Mouse (Mus musculus) MEL (cell line): ENCODE measurements around the gene Fcgr3. TPM values are rescaled to one million over a fixed set of nuclear protein-coding genes. Genes with fewer than 3 reads are reported as not detected.

ENCODE experiments used
- DNase-seq: peaks from one replicate; pipeline ENCODE4 v3.0.0; 2011; ENCODE audit warnings: low read depth, low spot score
- H3K27ac ChIP-seq: 2 replicates; pipeline ENCODE4 v1.5.1; 2012; ENCODE audit warnings: low read depth, mild to moderate bottlenecking, control low read depth, low read length, moderate library complexity; ENCODE audit not compliant: control insufficient read depth
- H3K27me3 ChIP-seq, 2 experiments: fragments of 150-350 bp in 1 of 2; sonication (generic) in 1 of 2; 2 replicates each; pipeline ENCODE4 v1.6.1; 2012; ENCODE audit warnings: low read length in 2 of 2, mild to moderate bottlenecking in 2 of 2, improper control_type of control experiment in 1 of 2, moderate library complexity in 1 of 2; ENCODE audit not compliant: insufficient read depth in 2 of 2, control insufficient read depth in 1 of 2
- H3K36me3 ChIP-seq, 2 experiments: 2 replicates each; pipeline ENCODE4 v1.6.1; 2012 to 2014; ENCODE audit warnings: low read length in 2 of 2, improper control_type of control experiment in 1 of 2, inconsistent platforms in 1 of 2, mild to moderate bottlenecking in 1 of 2; ENCODE audit not compliant: insufficient read depth in 2 of 2, control insufficient read depth in 1 of 2
- H3K4me1 ChIP-seq, 2 experiments: fragments of 150-350 bp in 1 of 2; sonication (generic) in 1 of 2; 2 replicates each; pipeline ENCODE4 v1.6.1; 2012; ENCODE audit warnings: low read length in 2 of 2, improper control_type of control experiment in 1 of 2, mild to moderate bottlenecking in 1 of 2; ENCODE audit not compliant: insufficient read depth in 2 of 2, control insufficient read depth in 1 of 2
- H3K4me3 ChIP-seq, 2 experiments: fragments of 150-350 bp in 1 of 2; sonication (generic) in 1 of 2; 2 replicates each; pipeline ENCODE4 v1.5.1; 2012; ENCODE audit warnings: low read depth in 2 of 2, low read length in 2 of 2, mild to moderate bottlenecking in 2 of 2, moderate library complexity in 2 of 2, control low read depth in 1 of 2, improper control_type of control experiment in 1 of 2; ENCODE audit not compliant: control insufficient read depth in 1 of 2, insufficient read depth in 1 of 2
- H3K79me2 ChIP-seq: 2 replicates; pipeline ENCODE4 v1.6.1; 2012; ENCODE audit warnings: mild to moderate bottlenecking, low read length, moderate library complexity; ENCODE audit not compliant: control insufficient read depth, poor library complexity, insufficient read depth
- H3K9ac ChIP-seq: 2 replicates; pipeline ENCODE4 v1.6.1; 2012; ENCODE audit warnings: low read depth, mild to moderate bottlenecking, control low read depth, low read length, moderate library complexity; ENCODE audit not compliant: control insufficient read depth, poor library complexity, severe bottlenecking
- H3K9me3 ChIP-seq: fragments of 150-350 bp; sonication (generic); replicated peaks from 2 replicates; pipeline ENCODE4 v1.6.1; 2012; ENCODE audit warnings: mild to moderate bottlenecking, low read length, improper control_type of control experiment, moderate library complexity; ENCODE audit not compliant: insufficient read depth
- BHLHE40 ChIP-seq: IDR thresholded peaks from 2 replicates; pipeline ENCODE4 v1.6.1; 2012; ENCODE audit warnings: low read depth, mild to moderate bottlenecking, inconsistent platforms, low read length, improper control_type of control experiment, borderline replicate concordance
- CHD1 ChIP-seq: IDR thresholded peaks from 2 replicates; pipeline ENCODE4 v1.6.1; 2012; ENCODE audit warnings: low read depth, mild to moderate bottlenecking, inconsistent platforms, low read length, improper control_type of control experiment
- CHD2 ChIP-seq: IDR thresholded peaks from 2 replicates; pipeline ENCODE4 v1.6.1; 2011; ENCODE audit warnings: low read length, improper control_type of control experiment
- E2F4 ChIP-seq: IDR thresholded peaks from 2 replicates; pipeline ENCODE4 v1.6.1; 2011; ENCODE audit warnings: low read depth, low read length, improper control_type of control experiment, borderline replicate concordance
- ELF1 ChIP-seq: IDR thresholded peaks from 2 replicates; pipeline ENCODE4 v1.6.1; 2014; ENCODE audit warnings: low read depth, mild to moderate bottlenecking, inconsistent platforms, low read length, improper control_type of control experiment, moderate library complexity
- ETS1 ChIP-seq: IDR thresholded peaks from 2 replicates; pipeline ENCODE4 v1.6.1; 2012; ENCODE audit warnings: low read depth, mild to moderate bottlenecking, inconsistent platforms, low read length, improper control_type of control experiment, moderate library complexity
- GABPA ChIP-seq: IDR thresholded peaks from 2 replicates; pipeline ENCODE4 v1.6.1; 2012; ENCODE audit warnings: low read depth, mild to moderate bottlenecking, inconsistent platforms, low read length, improper control_type of control experiment, moderate library complexity
- HCFC1 ChIP-seq: IDR thresholded peaks from 2 replicates; pipeline ENCODE4 v1.6.1; 2012; ENCODE audit warnings: low read depth, mild to moderate bottlenecking, inconsistent platforms, low read length, improper control_type of control experiment, moderate library complexity
- JUND ChIP-seq: IDR thresholded peaks from 2 replicates; pipeline ENCODE4 v1.6.1; 2011; ENCODE audit warnings: low read depth, mild to moderate bottlenecking, improper control_type of control experiment, low read length
- KAT2A ChIP-seq: conservative IDR thresholded peaks from 2 replicates; pipeline ENCODE4 v1.6.1; 2012; ENCODE audit warnings: low read depth, low read length, improper control_type of control experiment, inconsistent platforms
- MAFK ChIP-seq: IDR thresholded peaks from 2 replicates; pipeline ENCODE4 v1.6.1; 2011; ENCODE audit warnings: low read depth, mild to moderate bottlenecking, low read length, improper control_type of control experiment, borderline replicate concordance
- MAX ChIP-seq: IDR thresholded peaks from 2 replicates; pipeline ENCODE4 v1.6.1; 2011; ENCODE audit warnings: low read length, improper control_type of control experiment
- MAZ ChIP-seq: IDR thresholded peaks from 2 replicates; pipeline ENCODE4 v1.6.1; 2012; ENCODE audit warnings: low read depth, mild to moderate bottlenecking, inconsistent platforms, low read length, improper control_type of control experiment
- MEF2A ChIP-seq: IDR thresholded peaks from 2 replicates; pipeline ENCODE4 v1.6.1; 2014; ENCODE audit warnings: low read depth, mild to moderate bottlenecking, inconsistent platforms, low read length, improper control_type of control experiment; ENCODE audit not compliant: poor library complexity, insufficient replicate concordance, severe bottlenecking; ENCODE audit errors: extremely low read depth
- MXI1 ChIP-seq: IDR thresholded peaks from 2 replicates; pipeline ENCODE4 v1.6.1; 2011; ENCODE audit warnings: mild to moderate bottlenecking, low read depth, low read length, improper control_type of control experiment
- MYB ChIP-seq: IDR thresholded peaks from 2 replicates; pipeline ENCODE4 v1.6.1; 2011; ENCODE audit warnings: mild to moderate bottlenecking, low read depth, low read length, improper control_type of control experiment
- NELFE ChIP-seq: IDR thresholded peaks from 2 replicates; pipeline ENCODE4 v1.6.1; 2011; ENCODE audit warnings: low read depth, low read length, improper control_type of control experiment
- NRF1 ChIP-seq: IDR thresholded peaks from 2 replicates; pipeline ENCODE4 v1.6.1; 2014; ENCODE audit warnings: low read depth, mild to moderate bottlenecking, inconsistent platforms, low read length, improper control_type of control experiment, moderate library complexity; ENCODE audit not compliant: poor library complexity, insufficient read depth, severe bottlenecking
- POLR2A ChIP-seq, 2 experiments: IDR thresholded peaks; 2 replicates each; pipeline ENCODE4 v1.6.1; 2011 to 2012; ENCODE audit warnings: low read length in 2 of 2, mild to moderate bottlenecking in 2 of 2, control low read depth in 1 of 2, improper control_type of control experiment in 1 of 2, low read depth in 1 of 2, moderate library complexity in 1 of 2; ENCODE audit not compliant: control insufficient read depth in 1 of 2, insufficient read depth in 1 of 2, poor library complexity in 1 of 2
- POLR2AphosphoS2 ChIP-seq: IDR thresholded peaks from 2 replicates; pipeline ENCODE4 v1.6.1; 2011; ENCODE audit warnings: low read length, improper control_type of control experiment
- POLR2AphosphoS5 ChIP-seq: IDR thresholded peaks from 2 replicates; pipeline ENCODE4 v1.6.1; 2012; ENCODE audit warnings: low read depth, borderline replicate concordance, mild to moderate bottlenecking, inconsistent platforms, low read length, moderate library complexity, mixed read lengths
- RAD21 ChIP-seq: IDR thresholded peaks from 2 replicates; pipeline ENCODE4 v1.6.1; 2011; ENCODE audit warnings: mild to moderate bottlenecking, low read depth, low read length, improper control_type of control experiment
- SIN3A ChIP-seq: IDR thresholded peaks from 2 replicates; pipeline ENCODE4 v1.6.1; 2012; ENCODE audit warnings: low read length, improper control_type of control experiment, inconsistent platforms
- SMC3 ChIP-seq: IDR thresholded peaks from 2 replicates; pipeline ENCODE4 v1.6.1; 2011; ENCODE audit warnings: low read depth, low read length, improper control_type of control experiment
- TAL1 ChIP-seq: IDR thresholded peaks from 2 replicates; pipeline ENCODE4 v1.6.1; 2012; ENCODE audit warnings: mild to moderate bottlenecking, inconsistent platforms, low read length, moderate library complexity, mixed read lengths
- TBP ChIP-seq: IDR thresholded peaks from 2 replicates; pipeline ENCODE4 v1.8.0; 2011; ENCODE audit warnings: low read depth, low read length, improper control_type of control experiment
- TCF12 ChIP-seq: IDR thresholded peaks from 2 replicates; pipeline ENCODE4 v1.6.1; 2014; ENCODE audit warnings: low read depth, mild to moderate bottlenecking, inconsistent platforms, low read length, improper control_type of control experiment, moderate library complexity
- UBTF ChIP-seq: IDR thresholded peaks from 2 replicates; pipeline ENCODE4 v1.6.1; 2012; ENCODE audit warnings: low read depth, mild to moderate bottlenecking, inconsistent platforms, low read length, improper control_type of control experiment, moderate library complexity, borderline replicate concordance; ENCODE audit not compliant: insufficient read depth
- USF1 ChIP-seq: IDR thresholded peaks from 2 replicates; pipeline ENCODE4 v1.6.1; 2014; ENCODE audit warnings: low read depth, mild to moderate bottlenecking, inconsistent platforms, low read length, improper control_type of control experiment, moderate library complexity
- USF2 ChIP-seq, 2 experiments: IDR thresholded peaks; 2 replicates each; pipeline ENCODE4 v1.6.1; 2011 to 2012; ENCODE audit warnings: improper control_type of control experiment in 2 of 2, low read length in 2 of 2, borderline replicate concordance in 1 of 2, inconsistent platforms in 1 of 2, low read depth in 1 of 2, mild to moderate bottlenecking in 1 of 2; ENCODE audit not compliant: insufficient read depth in 1 of 2
- ZKSCAN1 ChIP-seq: IDR thresholded peaks from 2 replicates; pipeline ENCODE4 v1.6.1; 2012; ENCODE audit warnings: low read depth, mild to moderate bottlenecking, inconsistent platforms, low read length, improper control_type of control experiment, moderate library complexity
- ZMIZ1 ChIP-seq: IDR thresholded peaks from 2 replicates; pipeline ENCODE4 v1.6.1; 2012; ENCODE audit warnings: low read depth, mild to moderate bottlenecking, inconsistent platforms, low read length, improper control_type of control experiment, moderate library complexity
- ZNF384 ChIP-seq: IDR thresholded peaks from 2 replicates; pipeline ENCODE4 v1.6.1; 2012; ENCODE audit warnings: low read depth, mild to moderate bottlenecking, inconsistent platforms, low read length, improper control_type of control experiment
- polyA plus RNA-seq, 2 experiments: library from polyadenylated mRNA; stranded (reverse) in 1 of 2; unstranded in 1 of 2; fragments of >175 nt in 1 of 2; fragments of >200 nt in 1 of 2; gene quantifications; 2 replicates each; pipeline versions ENCODE4 v1.2.1 to v1.2.4; 2012; ENCODE audit warnings: low replicate concordance in 2 of 2, low read depth in 1 of 2; ENCODE audit not compliant: insufficient read length in 2 of 2, insufficient read depth in 1 of 2, missing spikeins in 1 of 2
- total RNA-seq: library from RNA; depleted of rRNA; stranded (reverse); fragments of 300-350 nt; gene quantifications from 2 replicates; pipeline ENCODE4 v1.2.3, GENCODE M21; 2012

Gene Fcgr3
- total and polyA plus RNA-seq, 3 experiments, result 0.39 to 6.1 TPM; not detected in 1

DNA sequence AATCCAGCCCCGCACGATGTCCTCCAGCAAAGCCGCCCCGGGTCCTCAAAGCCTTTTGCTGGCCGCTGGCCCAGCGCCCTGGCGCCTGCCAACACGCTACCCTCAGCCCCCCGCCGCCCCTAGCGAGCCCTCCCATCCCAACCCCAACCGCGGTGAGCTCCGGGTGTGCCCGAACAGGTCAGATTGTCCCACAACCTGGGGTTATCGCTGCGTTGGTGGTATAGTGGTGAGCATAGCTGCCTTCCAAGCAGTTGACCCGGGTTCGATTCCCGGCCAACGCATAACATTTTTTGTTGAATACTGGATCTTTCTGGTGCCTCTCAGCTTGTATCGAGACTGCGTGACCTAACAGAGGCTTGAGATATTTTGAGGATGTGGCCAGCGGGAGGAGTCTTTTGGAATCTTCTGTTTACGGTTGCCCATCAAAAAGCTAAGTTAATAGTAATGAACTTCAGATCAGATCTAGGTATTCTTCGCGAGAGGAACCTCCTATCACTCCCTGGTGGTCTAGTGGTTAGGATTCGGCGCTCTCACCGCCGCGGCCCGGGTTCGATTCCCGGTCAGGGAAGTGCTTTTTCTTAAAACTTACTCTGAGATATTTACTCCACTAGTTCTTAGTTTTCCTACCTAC lies 37.9 kb upstream of the Fcgr3 start:
- H3K9me3 ChIP-seq, result no peaks in the 10 kb centered on the region
- peak overlapping the region; percentile 81 for H3K27ac ChIP-seq
- H3K9ac ChIP-seq, result peak overlapping the region; percentile 77
- TF ChIP-seq POLR2AphosphoS2 (no peak), UBTF (no peak), POLR2AphosphoS5 (no peak), USF1 (no peak), CHD2 (no peak), RAD21 (no peak), NRF1 (no peak), HCFC1 (no peak), ELF1 (peak; percentile 38; the same call in 1 of the 2 replicates), MAZ (no peak), USF2 (IDR thresholded peaks at IDR 0.05; ENCODE audit: borderline replicate concordance in 1 of 2, insufficient read depth in 1 of 2, low read depth in 1 of 2, low read length in 2 of 2) (no peak), ZMIZ1 (no peak), ETS1 (no peak), POLR2A (IDR thresholded peaks at IDR 0.05; ENCODE audit: control insufficient read depth in 1 of 2, insufficient read depth in 1 of 2, low read depth in 1 of 2, low read length in 2 of 2, poor library complexity in 1 of 2) (no peak), SMC3 (no peak), MYB (no peak), TBP (peak; percentile 98), MAFK (peak; percentile 92; the same call in 1 of the 2 replicates), JUND (no peak), KAT2A (no peak; the same call in 1 of the 2 replicates), MAX (no peak), MXI1 (no peak), NELFE (no peak), E2F4 (no peak), BHLHE40 (no peak), MEF2A (no peak), CHD1 (no peak), ZKSCAN1 (no peak), TCF12 (no peak), GABPA (no peak), ZNF384 (no peak), SIN3A (0 out of 2 replicates have a peak, but pooled peaks have one; percentile 7), TAL1 (no peak)
- H3K36me3 ChIP-seq, result peaks cover 0 to 12% of the 10 kb centered on the region in 2 experiments; a peak in 2 of 4 replicates
- no peaks in the 10 kb centered on the region; the same call in 1 of the 2 replicates for H3K79me2 ChIP-seq
- no peaks in the 10 kb centered on the region for H3K27me3 ChIP-seq
- H3K4me1 ChIP-seq, result peaks cover 0 to 5% of the 10 kb centered on the region in 2 experiments; a peak in 1 of 4 replicates
- H3K4me3 ChIP-seq, result peak overlapping the region; percentile 52 to 84
- peak; percentile 91 for DNase-seq
